Mouse (Mus musculus) cerebellum, adult 2 months (tissue): ENCODE measurements around the gene Psme2b. TPM values are rescaled to one million over a fixed set of nuclear protein-coding genes. Genes with fewer than 3 reads are reported as not detected.
"Not testable (repeated sequence)": the region's sequence is repeated elsewhere in the genome, so short reads cannot be mapped to it uniquely, and the experiment has no call there.

Source experiments
- DNase-seq, 2 experiments: peaks; one replicate each; pipeline ENCODE4 v3.0.0; 2021
- H3K27ac ChIP-seq: fragments of 200-500 bp; 2 replicates; pipeline ENCODE4 v1.5.1; 2012; ENCODE audit warnings: low read length, control low read depth, inconsistent platforms; ENCODE audit not compliant: insufficient read depth
- H3K27me3 ChIP-seq: fragments of 200-500 bp; 2 replicates; pipeline ENCODE4 v1.6.1; 2012; ENCODE audit warnings: inconsistent platforms, mild to moderate bottlenecking, low read length, moderate library complexity; ENCODE audit not compliant: control insufficient read depth, insufficient read depth
- H3K4me1 ChIP-seq: fragments of 200-500 bp; 2 replicates; pipeline ENCODE4 v1.6.1; 2011; ENCODE audit warnings: low read length; ENCODE audit not compliant: control insufficient read depth, insufficient read depth
- H3K4me3 ChIP-seq: fragments of 200-500 bp; replicated peaks from 2 replicates; pipeline ENCODE3; 2011; ENCODE audit warnings: mild to moderate bottlenecking, low read depth, low read length, control low read depth; ENCODE audit not compliant: insufficient read depth
- WGBS: fragments of 180-500 bp; shearing (Covaris S2); methylation state at CpG from one replicate; pipeline ENCODE4 v1.1.7; 2018; 5-methylcytosine and 5-hydroxymethylcytosine counted together
- polyA plus RNA-seq: library from polyadenylated mRNA; depleted of rRNA; stranded (reverse); fragments of >200 nt; gene quantifications from 2 replicates; pipeline ENCODE4 v1.2.3, GENCODE M21; 2012; rRNA removed

The Psme2b gene
- polyA plus RNA-seq: 1.0 and 1.5 TPM in 2 replicates

- not testable (repeated sequence) for H3K27ac ChIP-seq, DNase-seq, H3K27me3 ChIP-seq, H3K4me3 ChIP-seq, H3K4me1 ChIP-seq
- 91% methylated on average over 6 of the region's 6 CpGs for WGBS
Measured at GRCm38 (mm10) chr11:48946090-48946489, at the start of gene Psme2b. Gene Psme2b, minus strand, starts transcription at chr11:48946190.

- WGBS: 79% methylated on average over 2 of the region's 2 CpGs
- H3K4me3 ChIP-seq, H3K27me3 ChIP-seq, H3K4me1 ChIP-seq, DNase-seq, H3K27ac ChIP-seq: not testable (repeated sequence)
Measured at GRCm38 (mm10) chr11:48994018-48994417, 48.0 kb upstream of the Psme2b start, which contains the start of gene Tgtp1. Gene Tgtp1, minus strand, starts transcription at chr11:48994172.

DNA sequence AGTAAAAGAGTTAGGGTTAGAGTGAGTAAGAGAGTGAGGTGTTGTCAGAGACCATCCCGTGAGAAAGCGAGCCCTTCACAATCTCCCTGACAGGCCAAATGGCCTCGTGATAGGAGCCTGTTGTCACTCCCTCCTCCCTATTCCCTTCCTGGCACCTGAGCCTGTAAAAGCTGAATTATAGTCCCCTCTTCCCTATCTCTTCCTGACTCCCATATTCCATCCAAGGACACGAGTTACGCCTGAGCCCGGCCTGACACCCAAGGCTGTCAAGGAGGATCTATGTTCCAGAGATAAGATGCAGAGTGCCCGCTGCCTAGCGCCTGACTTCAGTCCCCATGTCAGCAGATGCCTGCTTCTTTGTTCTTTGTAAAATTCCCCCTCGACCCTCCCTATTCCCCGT lies 47.3 kb upstream of the Psme2b start:
- not testable (repeated sequence) for DNase-seq, H3K4me3 ChIP-seq, H3K4me1 ChIP-seq, H3K27me3 ChIP-seq, H3K27ac ChIP-seq
- 75% methylated on average over 10 of the region's 10 CpGs for WGBS

DNA sequence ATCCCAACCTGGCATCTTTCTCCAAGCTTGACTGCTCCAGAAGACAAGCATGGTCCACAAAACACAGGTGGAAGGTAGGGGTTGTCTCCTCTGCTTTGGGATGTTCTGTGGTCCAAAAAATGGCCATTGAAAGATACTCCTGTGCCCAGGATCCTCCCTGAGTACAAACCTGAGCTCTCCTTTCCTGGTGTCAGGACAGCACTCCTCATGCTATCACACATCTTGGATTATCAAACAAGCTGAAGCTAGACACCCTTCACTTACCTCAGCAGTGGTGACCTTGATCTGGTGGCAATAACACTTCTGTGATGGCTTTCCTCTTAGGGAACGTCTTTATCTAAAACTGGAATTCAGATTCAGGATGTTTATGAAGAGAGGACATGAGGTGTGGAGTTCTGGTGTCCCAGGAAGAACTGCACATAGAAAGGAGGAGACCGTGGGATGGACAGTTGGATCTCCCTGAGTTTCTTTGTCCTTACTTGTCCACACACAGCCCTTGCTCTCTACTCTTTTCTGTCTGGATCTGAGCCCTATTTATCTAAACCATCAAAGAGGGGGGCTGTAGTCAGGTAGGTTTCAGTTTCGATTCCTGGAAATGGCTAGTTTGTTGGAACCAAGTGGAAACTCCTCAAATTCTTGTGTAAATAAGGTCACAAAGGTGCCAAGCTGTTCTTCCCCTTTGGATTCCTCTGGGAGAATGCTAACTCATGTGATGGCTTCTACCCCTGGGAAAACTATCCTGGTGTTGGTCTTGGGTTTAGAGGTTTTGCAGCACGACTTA lies 45.9 kb upstream of the Psme2b start, which contains the start of gene Gm12185:
Gene Gm12185, minus strand, starts transcription at position 487 of the 781 bp plus-strand sequence.
- H3K27ac ChIP-seq, H3K4me1 ChIP-seq, H3K4me3 ChIP-seq, DNase-seq, H3K27me3 ChIP-seq: not testable (repeated sequence)
- WGBS: 66% methylated on average over 4 of the region's 4 CpGs

DNA sequence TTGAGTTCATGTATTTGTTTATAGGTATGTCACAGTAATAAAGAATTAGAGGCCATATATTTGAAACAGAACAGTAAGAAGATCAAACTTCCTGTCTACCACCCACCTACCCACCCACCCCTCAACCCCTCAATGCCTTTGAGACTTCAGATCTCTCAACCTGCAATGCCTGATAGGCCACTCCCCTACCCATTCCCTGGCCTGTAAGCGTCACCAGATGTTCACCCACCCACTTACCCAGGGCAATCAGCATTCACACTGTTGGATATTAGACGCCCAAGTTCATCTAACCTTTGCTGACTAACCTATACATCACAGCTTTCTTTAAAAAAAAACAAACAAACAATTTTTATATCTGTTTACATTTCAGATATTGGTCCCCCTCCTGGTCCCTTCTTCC lies 44.0 kb upstream of the Psme2b start:
- not testable (repeated sequence) for H3K4me1 ChIP-seq, H3K27me3 ChIP-seq, H3K27ac ChIP-seq, H3K4me3 ChIP-seq, DNase-seq
- 84% methylated on average over 2 of the region's 2 CpGs for whole genome bisulfite sequencing

- DNase-seq, H3K4me1 ChIP-seq, H3K27ac ChIP-seq, H3K4me3 ChIP-seq, H3K27me3 ChIP-seq: not testable (repeated sequence)
- 86% methylated on average over 2 of the region's 3 CpGs for WGBS
Measured at GRCm38 (mm10) chr11:48988219-48988618, 42.2 kb upstream of the Psme2b start.

DNA sequence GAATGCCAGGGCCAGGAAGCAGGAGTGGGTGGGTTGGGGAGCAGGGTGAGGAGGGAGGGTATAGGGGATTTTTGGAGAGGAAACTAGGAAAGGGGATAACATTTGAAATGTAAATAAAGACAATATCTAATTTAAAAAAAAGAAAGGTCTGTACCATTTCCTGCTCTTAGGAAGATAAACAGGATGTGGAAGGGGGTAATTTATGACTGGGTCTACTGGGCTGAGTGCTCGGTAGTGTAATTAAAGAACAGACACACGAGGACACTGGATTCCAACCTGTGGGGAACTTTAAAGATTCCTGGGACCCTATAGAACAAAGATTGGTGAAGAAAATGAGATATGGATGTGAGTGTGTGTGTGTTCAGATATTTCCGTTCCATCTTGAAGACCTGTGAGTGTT lies 36.9 kb upstream of the Psme2b start:
- H3K4me3 ChIP-seq, H3K27ac ChIP-seq, DNase-seq, H3K27me3 ChIP-seq, H3K4me1 ChIP-seq: not testable (repeated sequence)
- WGBS: no CpG with 5 or more reads among the region's 3 CpGs

DNA sequence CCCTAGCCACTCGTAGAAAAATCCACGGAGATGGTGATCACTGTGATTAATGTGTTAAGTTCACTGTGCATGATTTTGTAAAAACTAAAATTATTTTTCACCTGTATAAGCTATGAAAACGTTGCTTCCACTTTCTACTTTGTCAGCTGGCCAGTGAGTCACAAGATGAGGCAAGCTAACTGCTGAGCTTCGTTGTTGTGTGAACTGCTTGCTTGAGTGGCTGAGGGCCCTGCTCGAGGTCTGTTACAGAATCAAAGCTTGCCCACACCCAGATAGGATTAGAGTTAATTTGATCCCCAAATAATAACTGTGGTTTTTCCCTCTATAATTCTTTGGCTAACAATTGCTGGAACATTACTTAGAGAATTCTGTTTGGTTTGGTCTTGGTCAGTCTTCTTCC lies 34.1 kb upstream of the Psme2b start:
- H3K4me1 ChIP-seq, H3K27me3 ChIP-seq, H3K4me3 ChIP-seq, H3K27ac ChIP-seq, DNase-seq: not testable (repeated sequence)
- no CpG with 5 or more reads among the region's 5 CpGs for WGBS

DNA sequence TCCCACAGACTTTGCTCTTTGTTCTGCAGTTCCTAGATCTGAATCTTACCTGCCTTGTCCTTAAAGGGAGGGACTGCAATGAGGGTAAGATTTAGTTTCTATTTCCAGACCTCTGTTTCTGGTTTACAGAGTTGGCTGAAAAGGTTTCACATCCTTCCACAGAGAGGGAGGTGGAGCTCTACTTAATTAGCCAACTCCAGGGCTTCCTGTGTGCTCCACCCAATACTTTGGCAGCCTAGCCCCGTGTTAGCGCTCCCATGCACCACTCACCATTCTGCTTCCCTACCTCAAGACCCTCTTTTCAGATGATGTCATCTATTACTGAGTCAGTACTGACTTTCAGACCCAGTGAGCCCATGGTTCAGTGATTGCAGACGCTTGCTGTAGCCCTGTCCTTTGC lies 33.3 kb upstream of the Psme2b start, which contains the start of gene 9930111J21Rik1:
Gene 9930111J21Rik1, minus strand, starts transcription at position 148 of the 400 bp plus-strand sequence.
- WGBS: no CpG with 5 or more reads among the region's 3 CpGs
- H3K27ac ChIP-seq, H3K27me3 ChIP-seq, H3K4me3 ChIP-seq, H3K4me1 ChIP-seq, DNase-seq: not testable (repeated sequence)

DNA sequence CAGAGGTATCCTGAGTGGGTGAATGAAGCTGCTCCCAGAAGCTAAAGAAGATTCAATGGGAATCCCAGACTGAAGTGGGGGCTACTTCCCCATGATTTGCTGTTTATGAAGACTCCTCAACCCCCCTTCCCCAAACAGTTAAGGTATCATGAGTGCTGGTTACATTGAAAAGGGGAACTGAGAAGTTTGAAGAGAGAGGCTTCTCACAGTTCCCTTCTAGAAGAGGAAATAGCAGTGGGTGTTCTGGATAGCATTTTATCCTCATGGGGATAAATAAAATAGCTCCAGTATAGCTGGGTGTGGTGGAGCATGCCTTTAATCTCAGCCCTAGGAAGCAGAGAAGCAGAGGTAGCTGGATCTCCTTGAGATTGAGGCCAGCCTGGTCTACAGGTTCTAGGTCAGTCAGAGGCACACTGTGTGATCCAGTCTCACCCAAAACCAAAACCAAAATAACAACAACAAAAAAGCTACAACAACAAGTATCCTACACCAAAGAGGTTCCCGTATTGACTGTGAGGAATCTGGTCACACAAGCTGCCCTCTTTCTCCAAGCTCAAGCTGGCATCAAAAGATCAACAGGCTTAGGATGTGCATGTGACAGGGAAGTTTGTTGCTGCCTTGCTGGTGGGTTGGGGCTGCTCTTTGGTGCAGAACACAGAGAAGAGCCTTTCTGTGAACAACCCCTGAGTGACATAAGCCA lies 32.4 kb upstream of the Psme2b start, which contains the start of gene Olfr56:
Gene Olfr56, plus strand, starts transcription at position 650 of the 700 bp plus-strand sequence.
- not testable (repeated sequence) for H3K4me1 ChIP-seq, H3K27me3 ChIP-seq, H3K27ac ChIP-seq, DNase-seq, H3K4me3 ChIP-seq
- WGBS: no CpG with 5 or more reads among the region's 1 CpGs

DNA sequence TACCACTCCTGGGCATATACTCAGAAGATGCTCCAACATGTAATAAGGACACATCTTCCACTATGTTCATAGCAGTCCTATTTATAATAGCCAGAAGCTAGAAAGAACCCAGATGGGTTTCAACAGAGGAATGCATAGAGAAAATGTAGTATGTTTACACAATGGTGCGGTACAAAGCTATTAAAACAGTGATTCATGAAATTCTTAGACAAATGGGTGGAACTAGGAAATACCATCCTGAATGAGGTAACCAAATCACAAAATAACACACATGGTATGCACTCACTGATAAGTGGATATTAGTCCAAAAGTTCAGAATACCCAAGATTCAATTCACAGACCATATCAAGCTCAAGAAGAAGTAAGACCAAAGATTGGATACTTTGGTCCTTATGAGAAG lies 28.7 kb upstream of the Psme2b start:
- H3K4me3 ChIP-seq, H3K27ac ChIP-seq, H3K4me1 ChIP-seq, H3K27me3 ChIP-seq, DNase-seq: not testable (repeated sequence)
- WGBS: no CpG with 5 or more reads among the region's 1 CpGs

DNA sequence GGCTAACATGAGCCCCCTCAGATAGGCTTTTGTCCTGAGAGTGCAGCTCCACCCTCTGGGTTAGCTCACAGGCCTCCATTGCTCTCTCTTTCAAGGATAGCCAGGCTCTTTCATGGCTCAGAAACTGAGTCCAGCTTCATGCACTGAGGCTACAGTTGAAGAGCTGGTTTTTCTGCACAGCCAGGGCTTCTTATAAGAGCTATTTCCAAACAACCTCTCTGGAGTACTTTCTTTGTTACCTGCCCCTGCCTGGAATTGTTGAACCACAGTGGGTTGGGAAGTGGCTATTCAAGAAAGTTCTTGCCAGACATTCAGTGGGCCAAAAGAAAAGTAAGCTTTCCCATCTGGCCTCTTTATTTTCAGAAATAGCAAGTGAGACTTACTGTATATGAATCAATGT lies 6.7 kb downstream of the Psme2b start:
- not testable (repeated sequence) for H3K4me1 ChIP-seq, H3K4me3 ChIP-seq, H3K27ac ChIP-seq, H3K27me3 ChIP-seq, DNase-seq
